Mouse (Mus musculus): Measurements from ENCODE around the gene Vmn2r118.

Gene Vmn2r118

DNA sequence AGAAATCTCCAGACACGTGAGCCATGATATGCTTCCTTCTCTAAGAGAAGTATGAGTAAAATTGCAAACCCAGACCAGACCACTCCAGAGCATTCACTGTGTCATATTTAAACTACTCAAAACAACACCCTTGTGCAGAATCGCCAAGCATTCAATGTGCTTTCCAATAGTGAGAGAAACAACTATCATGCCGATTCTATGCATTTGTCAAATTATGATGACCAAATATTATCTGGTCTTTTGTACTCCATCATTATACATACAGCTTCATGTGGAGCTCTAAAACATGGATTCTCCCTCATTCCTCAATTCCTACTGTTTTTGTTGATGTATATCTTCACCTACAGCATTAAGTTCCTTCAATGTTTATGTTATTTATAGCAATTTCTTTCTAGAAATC, at the start of gene Vmn2r118:
Gene Vmn2r118 (minus strand): TSS at position 101 of the 400 bp plus-strand sequence.
- DNase-seq (ENCODE audit: low read depth, low spot score): no peak

DNA sequence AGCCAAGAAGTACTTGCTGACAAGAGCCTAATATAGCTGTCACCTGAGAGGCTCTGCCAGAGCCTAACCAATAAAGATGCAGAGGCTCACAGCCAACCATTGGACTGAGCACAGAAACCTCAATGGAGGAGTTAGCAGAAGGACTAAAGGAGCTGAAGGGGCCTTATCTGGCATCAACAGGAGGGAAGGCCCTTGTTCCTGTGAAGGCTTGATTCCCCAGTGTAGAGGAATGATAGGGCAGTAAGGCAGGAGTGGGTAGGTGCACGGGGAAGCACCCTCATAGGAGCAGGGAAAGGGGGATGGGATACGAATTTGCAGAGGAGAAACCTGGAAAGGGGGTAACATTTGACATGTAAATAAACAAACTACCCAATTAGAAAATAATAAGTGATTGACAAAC, 36.1 kb upstream of the Vmn2r118 start:
- DNase-seq (ENCODE audit: low read depth, low spot score): no peak

DNA sequence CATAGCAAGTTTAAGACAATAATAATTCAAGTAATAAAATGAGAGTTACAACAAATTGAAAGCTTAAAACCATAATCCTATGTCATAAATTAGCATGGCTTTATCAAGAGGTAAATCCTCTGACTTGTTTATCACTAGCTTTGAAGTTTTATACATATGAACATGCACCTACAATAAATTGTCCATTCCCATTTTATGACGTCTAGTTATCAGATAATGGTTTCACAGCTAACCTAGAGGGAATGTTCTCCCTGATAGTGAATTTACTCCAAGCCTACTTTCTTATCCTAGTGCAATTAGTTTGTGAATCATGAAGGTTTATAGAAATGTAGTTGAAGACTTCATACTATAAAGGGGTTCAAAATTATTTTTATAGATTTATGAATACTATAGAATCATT, 34.2 kb downstream of the Vmn2r118 start:
- DNase-seq (ENCODE audit: low read depth, low spot score): no peak

DNA sequence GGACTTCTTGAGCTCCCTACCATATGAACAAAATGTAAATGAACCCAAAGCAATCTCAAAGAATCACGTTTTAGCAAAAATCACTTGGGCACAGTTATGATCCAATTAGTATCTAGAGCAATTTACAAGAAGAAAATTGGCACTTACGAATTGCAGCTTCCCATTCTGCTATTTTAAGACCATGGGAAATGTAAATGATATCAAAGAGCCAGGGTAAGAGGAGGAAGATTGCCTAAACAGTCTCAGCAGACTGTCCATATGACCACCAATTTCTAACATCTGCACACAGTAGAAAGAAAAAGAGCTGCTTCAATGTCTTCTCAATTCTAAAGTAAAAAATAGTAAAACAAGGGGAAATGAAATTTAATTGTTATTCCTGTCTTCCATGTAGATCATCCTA, 63.2 kb downstream of the Vmn2r118 start:
- DNase-seq (ENCODE audit: low read depth, low spot score): no peak

DNA sequence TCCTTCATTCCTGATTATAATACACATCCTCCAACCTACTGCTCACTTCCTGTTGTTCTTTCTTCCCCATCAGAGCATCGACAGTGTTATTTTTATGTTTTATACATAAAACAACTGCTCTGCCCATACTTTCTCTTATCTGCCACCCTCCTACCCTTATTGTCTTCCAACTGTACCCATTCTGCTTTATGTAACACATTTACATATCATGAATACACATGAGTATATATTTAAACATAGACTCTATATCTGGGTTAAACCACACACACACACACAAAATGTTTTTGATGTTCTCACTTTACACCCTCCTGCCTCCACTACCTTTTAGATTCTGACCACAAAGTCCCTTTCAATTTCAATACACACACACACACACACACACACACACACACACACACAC, 76.5 kb downstream of the Vmn2r118 start:
- no peak for DNase-seq (ENCODE audit: low read depth, low spot score)
